Mouse (Mus musculus): ENCODE data around the gene Syt2. TPM values are rescaled to one million over a fixed set of nuclear protein-coding genes. Genes with fewer than 3 reads are reported as not detected.

Syt2 gene
- polyA plus RNA-seq, 1 experiment from 2014 or later: 0.14 TPM

- WGBS: 57% methylated on average over 5 of the region's 5 CpGs
These were observed 68.6 kb downstream of the Syt2 start for GRCm38 (mm10) chr1:134715092-134715491.

GRCm38 (mm10) chr1:134719718-134720304, 73.3 kb downstream of the Syt2 start:
- H3K36me3 ChIP-seq (ENCODE audit: insufficient read depth, low read length): no peaks in the 10 kb centered on the region
- no peak for TF ChIP-seq CTCF (IDR thresholded peaks at IDR 0.05)
- H3K27ac ChIP-seq (ENCODE audit: low read length): no peak overlapping the region
- ATAC-seq (no peak), DNase-seq (ENCODE audit: low spot score) (no peak)
- 64% methylated on average over 12 of the region's 12 CpGs for WGBS
- H3K9ac ChIP-seq (replicated peaks; ENCODE audit: low read depth): no peak overlapping the region
- H3K4me2 ChIP-seq (replicated peaks; ENCODE audit: low read depth, low read length): no peak overlapping the region
- no peak overlapping the region for H3K4me3 ChIP-seq (ENCODE audit: low read depth, low read length)
- no peaks in the 10 kb centered on the region for H3K4me1 ChIP-seq (ENCODE audit: insufficient read depth, low read depth, low read length)
- H3K9me3 ChIP-seq (ENCODE audit: low read length): no peaks in the 10 kb centered on the region
- H3K27me3 ChIP-seq (replicated peaks; ENCODE audit: insufficient read depth, low read length): no peaks in the 10 kb centered on the region

More at GRCm38 (mm10) chr1:134715092-134715491, 68.6 kb downstream of the Syt2 start:
- no peak overlapping the region for H3K4me2 ChIP-seq (replicated peaks; ENCODE audit: low read depth, low read length)
- no peak overlapping the region for H3K27ac ChIP-seq (ENCODE audit: low read length)
- TF ChIP-seq CTCF (IDR thresholded peaks at IDR 0.05) (no peak), EP300 (IDR thresholded peaks at IDR 0.05) (no peak)
- no peak for ATAC-seq
- H3K36me3 ChIP-seq (ENCODE audit: insufficient read depth, low read length): no peaks in the 10 kb centered on the region
- DNase-seq (ENCODE audit: low spot score): no peak
- H3K27me3 ChIP-seq (replicated peaks; ENCODE audit: insufficient read depth, low read length): peaks cover 3% of the 10 kb centered on the region; the same call in 1 of the 2 replicates
- no peak overlapping the region for H3K9ac ChIP-seq (replicated peaks; ENCODE audit: low read depth)
- no peak overlapping the region for H3K4me3 ChIP-seq (ENCODE audit: low read depth, low read length)
- no peaks in the 10 kb centered on the region for H3K9me3 ChIP-seq (ENCODE audit: low read length)
- H3K4me1 ChIP-seq (ENCODE audit: insufficient read depth, low read depth, low read length): no peaks in the 10 kb centered on the region

GRCm38 (mm10) chr1:134721486-134721885, 75.0 kb downstream of the Syt2 start:
- Histone ChIP-seq H3K4me1 (ENCODE audit: insufficient read depth, low read depth, low read length) (no peaks in the 10 kb centered on the region), H3K36me3 (ENCODE audit: insufficient read depth, low read length) (no peaks in the 10 kb centered on the region), H3K27ac (ENCODE audit: low read length) (no peak overlapping the region), H3K9me3 (ENCODE audit: low read length) (no peaks in the 10 kb centered on the region), H3K27me3 (replicated peaks; ENCODE audit: insufficient read depth, low read length) (no peaks in the 10 kb centered on the region), H3K4me2 (replicated peaks; ENCODE audit: low read depth, low read length) (no peak overlapping the region), H3K9ac (replicated peaks; ENCODE audit: low read depth) (no peak overlapping the region), H3K4me3 (ENCODE audit: low read depth, low read length) (no peak overlapping the region)
- ATAC-seq (no peak), DNase-seq (ENCODE audit: low spot score) (no peak)
- no peak for TF ChIP-seq EP300 (IDR thresholded peaks at IDR 0.05)
- no peak for TF ChIP-seq CTCF (IDR thresholded peaks at IDR 0.05)
- WGBS: 76% methylated on average over 5 of the region's 5 CpGs

- no peak overlapping the region for H3K4me3 ChIP-seq (ENCODE audit: low read depth, low read length)
- H3K36me3 ChIP-seq (ENCODE audit: insufficient read depth, low read length): no peaks in the 10 kb centered on the region
- TF ChIP-seq CTCF (IDR thresholded peaks at IDR 0.05) (no peak), EP300 (IDR thresholded peaks at IDR 0.05) (no peak)
- H3K9me3 ChIP-seq (ENCODE audit: low read length): no peaks in the 10 kb centered on the region
- H3K4me1 ChIP-seq (ENCODE audit: insufficient read depth, low read depth, low read length): no peaks in the 10 kb centered on the region
- no peak for DNase-seq (ENCODE audit: low spot score)
- H3K9ac ChIP-seq (replicated peaks; ENCODE audit: low read depth): no peak overlapping the region
- ATAC-seq: no peak
- 88% methylated on average over 7 of the region's 7 CpGs for WGBS
- H3K27me3 ChIP-seq (replicated peaks; ENCODE audit: insufficient read depth, low read length): no peaks in the 10 kb centered on the region
- H3K4me2 ChIP-seq (replicated peaks; ENCODE audit: low read depth, low read length): no peak overlapping the region
- H3K27ac ChIP-seq (ENCODE audit: low read length): no peak overlapping the region
These were observed 76.4 kb downstream of the Syt2 start for GRCm38 (mm10) chr1:134722891-134723290.

GRCm38 (mm10) chr1:134725276-134725675, 78.8 kb downstream of the Syt2 start:
- ATAC-seq: no peak
- H3K4me3 ChIP-seq (ENCODE audit: low read depth, low read length): no peak overlapping the region
- TF ChIP-seq CTCF (IDR thresholded peaks at IDR 0.05): peak; percentile 72
- no peak for TF ChIP-seq EP300 (IDR thresholded peaks at IDR 0.05)
- no peaks in the 10 kb centered on the region for H3K36me3 ChIP-seq (ENCODE audit: insufficient read depth, low read length)
- H3K4me1 ChIP-seq (ENCODE audit: insufficient read depth, low read depth, low read length): no peaks in the 10 kb centered on the region
- H3K4me2 ChIP-seq (replicated peaks; ENCODE audit: low read depth, low read length): no peak overlapping the region
- WGBS: 26% methylated on average over 5 of the region's 5 CpGs
- H3K27ac ChIP-seq (ENCODE audit: low read length): no peak overlapping the region
- no peaks in the 10 kb centered on the region for H3K27me3 ChIP-seq (replicated peaks; ENCODE audit: insufficient read depth, low read length)
- DNase-seq (ENCODE audit: low spot score): peak; percentile 73
- H3K9me3 ChIP-seq (ENCODE audit: low read length): no peaks in the 10 kb centered on the region
- H3K9ac ChIP-seq (replicated peaks; ENCODE audit: low read depth): no peak overlapping the region

- no peaks in the 10 kb centered on the region for H3K27me3 ChIP-seq (replicated peaks; ENCODE audit: insufficient read depth, low read length)
- no peaks in the 10 kb centered on the region for H3K36me3 ChIP-seq (ENCODE audit: insufficient read depth, low read length)
- no peaks in the 10 kb centered on the region for H3K9me3 ChIP-seq (ENCODE audit: low read length)
- no peak for ATAC-seq
- H3K4me1 ChIP-seq (ENCODE audit: insufficient read depth, low read depth, low read length): no peaks in the 10 kb centered on the region
- 89% methylated on average over 7 of the region's 7 CpGs for WGBS
- no peak overlapping the region for H3K4me2 ChIP-seq (replicated peaks; ENCODE audit: low read depth, low read length)
- TF ChIP-seq EP300 (IDR thresholded peaks at IDR 0.05) (no peak), CTCF (IDR thresholded peaks at IDR 0.05) (no peak)
- H3K4me3 ChIP-seq (ENCODE audit: low read depth, low read length): no peak overlapping the region
- no peak overlapping the region for H3K9ac ChIP-seq (replicated peaks; ENCODE audit: low read depth)
- no peak for DNase-seq (ENCODE audit: low spot score)
- H3K27ac ChIP-seq (ENCODE audit: low read length): no peak overlapping the region
These were observed 80.0 kb downstream of the Syt2 start for GRCm38 (mm10) chr1:134726480-134726879.

- no peak for TF ChIP-seq CTCF (IDR thresholded peaks at IDR 0.05)
- TF ChIP-seq EP300 (IDR thresholded peaks at IDR 0.05): no peak
- no peak overlapping the region for H3K27ac ChIP-seq (ENCODE audit: low read length)
- WGBS: 33% methylated on average over 8 of the region's 8 CpGs
- ATAC-seq (no peak), DNase-seq (ENCODE audit: low spot score) (no peak)
- no peak overlapping the region for H3K4me3 ChIP-seq (ENCODE audit: low read depth, low read length)
- no peaks in the 10 kb centered on the region for H3K36me3 ChIP-seq (ENCODE audit: insufficient read depth, low read length)
- H3K9ac ChIP-seq (replicated peaks; ENCODE audit: low read depth): no peak overlapping the region
- no peak overlapping the region for H3K4me2 ChIP-seq (replicated peaks; ENCODE audit: low read depth, low read length)
- no peaks in the 10 kb centered on the region for H3K27me3 ChIP-seq (replicated peaks; ENCODE audit: insufficient read depth, low read length)
- no peaks in the 10 kb centered on the region for H3K9me3 ChIP-seq (ENCODE audit: low read length)
- H3K4me1 ChIP-seq (ENCODE audit: insufficient read depth, low read depth, low read length): no peaks in the 10 kb centered on the region
These were observed 80.8 kb downstream of the Syt2 start for GRCm38 (mm10) chr1:134727256-134727655.

Measured in lung, postnatal 0 days (tissue).